Mouse (Mus musculus) layer of hippocampus, adult 18-20 months (tissue): Measurements from ENCODE around the gene Map10. TPM values are rescaled to one million over a fixed set of nuclear protein-coding genes. Genes with fewer than 3 reads are reported as not detected.

Experiments
- DNase-seq, 2 experiments: peaks; one replicate each; pipeline ENCODE4 v3.0.0; 2022; ENCODE audit warnings: low spot score in 2 of 2
- total RNA-seq, 2 experiments: library from RNA; stranded (reverse); gene quantifications; 2 replicates each; pipeline ENCODE4 v1.2.3; 2021

The Map10 gene
- total RNA-seq, 2 experiments from 2014 or later = 4.9 to 5.6 TPM

GRCm38 (mm10) chr8:125670420-125670819 lies 802 bp downstream of the Map10 start:
- DNase-seq = no peak

- DNase-seq = no peak
These were observed 1.3 kb downstream of the Map10 start for GRCm38 (mm10) chr8:125670906-125671305.

DNA sequence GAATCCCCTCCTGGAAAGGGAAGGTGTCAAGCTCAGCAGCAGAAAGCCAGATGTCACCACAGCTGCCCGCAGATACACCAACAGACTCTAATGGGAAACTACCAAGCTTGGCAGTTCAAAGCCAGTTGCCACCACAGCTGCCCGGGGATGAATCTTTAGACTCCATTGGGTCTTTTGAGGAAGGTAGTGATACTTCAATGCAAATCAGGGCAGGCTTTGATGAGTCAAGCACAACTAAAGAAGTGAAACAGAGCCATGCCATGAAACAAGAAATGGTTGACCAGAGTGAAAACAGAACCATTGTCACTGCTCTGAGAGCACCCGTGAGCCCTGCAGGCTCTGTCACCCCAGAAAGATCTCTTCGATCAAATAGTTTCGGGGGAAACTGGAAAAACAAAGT lies 1.8 kb downstream of the Map10 start:
- no peak for DNase-seq

GRCm38 (mm10) chr8:125675796-125676195 lies 6.2 kb downstream of the Map10 start:
- DNase-seq = no peak

DNA sequence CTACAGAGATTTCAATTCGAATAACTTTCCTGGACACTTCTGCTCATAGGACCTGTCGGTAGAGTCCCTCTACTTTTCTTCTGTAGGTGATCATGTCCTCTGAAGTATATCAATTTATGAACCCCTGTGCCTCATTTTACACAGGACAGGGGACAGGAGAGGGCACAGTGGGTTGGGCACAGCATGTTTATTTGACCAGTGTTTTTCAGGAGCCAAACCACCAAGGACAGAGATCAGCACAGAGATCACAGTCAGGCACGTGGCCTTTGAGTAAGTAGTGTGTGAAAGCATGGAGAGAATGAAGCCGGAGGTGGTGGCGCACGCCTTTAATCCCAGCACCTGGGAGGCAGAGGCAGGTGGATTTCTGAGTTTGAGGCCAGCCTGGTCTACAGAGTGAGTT lies 7.9 kb downstream of the Map10 start:
- DNase-seq = no peak

DNA sequence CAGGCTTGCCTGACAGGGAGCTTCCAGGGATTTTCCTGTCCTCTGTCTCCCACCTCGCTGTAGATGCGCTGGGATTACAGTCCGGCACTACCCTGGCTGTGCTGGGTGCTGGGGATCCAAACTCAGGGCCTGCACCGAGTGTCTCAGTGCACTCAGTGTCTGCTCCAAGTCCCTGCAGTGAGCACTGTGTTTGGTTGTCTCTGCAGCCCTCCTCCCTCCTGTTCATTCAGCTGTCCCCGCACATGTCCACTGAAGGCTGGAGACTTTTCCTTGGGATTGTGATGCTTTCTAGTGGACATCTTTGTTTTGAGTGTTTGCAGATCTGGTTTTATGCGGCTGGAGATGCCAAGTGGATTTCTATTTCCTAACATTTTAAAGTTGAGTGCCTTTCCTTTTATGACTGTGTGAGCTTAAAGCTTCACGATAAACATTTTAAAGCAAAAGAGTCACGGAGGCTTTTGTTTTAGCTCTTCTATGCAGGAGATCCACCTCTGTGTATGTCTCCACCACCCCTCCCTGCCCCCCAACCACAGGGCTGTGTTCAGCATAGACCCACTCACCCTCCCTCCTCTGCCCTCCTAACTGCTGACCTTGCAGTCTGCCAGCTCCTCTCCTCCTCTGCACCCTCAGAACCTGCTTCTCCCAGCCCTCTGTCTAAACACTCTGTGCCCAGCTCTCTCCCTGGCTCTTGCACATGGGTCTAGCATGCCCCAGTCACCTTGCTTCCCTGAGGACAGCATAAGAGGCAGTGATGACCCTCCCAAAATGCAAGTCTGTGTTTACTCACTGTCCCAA lies 9.4 kb downstream of the Map10 start:
- DNase-seq = no peak

- no peak for DNase-seq
These were observed 11.3 kb downstream of the Map10 start for GRCm38 (mm10) chr8:125680851-125681408.

- DNase-seq = no peak
These were observed 15.7 kb downstream of the Map10 start for GRCm38 (mm10) chr8:125685216-125685760.

GRCm38 (mm10) chr8:125686221-125686865 lies 16.7 kb downstream of the Map10 start:
- no peak for DNase-seq

DNA sequence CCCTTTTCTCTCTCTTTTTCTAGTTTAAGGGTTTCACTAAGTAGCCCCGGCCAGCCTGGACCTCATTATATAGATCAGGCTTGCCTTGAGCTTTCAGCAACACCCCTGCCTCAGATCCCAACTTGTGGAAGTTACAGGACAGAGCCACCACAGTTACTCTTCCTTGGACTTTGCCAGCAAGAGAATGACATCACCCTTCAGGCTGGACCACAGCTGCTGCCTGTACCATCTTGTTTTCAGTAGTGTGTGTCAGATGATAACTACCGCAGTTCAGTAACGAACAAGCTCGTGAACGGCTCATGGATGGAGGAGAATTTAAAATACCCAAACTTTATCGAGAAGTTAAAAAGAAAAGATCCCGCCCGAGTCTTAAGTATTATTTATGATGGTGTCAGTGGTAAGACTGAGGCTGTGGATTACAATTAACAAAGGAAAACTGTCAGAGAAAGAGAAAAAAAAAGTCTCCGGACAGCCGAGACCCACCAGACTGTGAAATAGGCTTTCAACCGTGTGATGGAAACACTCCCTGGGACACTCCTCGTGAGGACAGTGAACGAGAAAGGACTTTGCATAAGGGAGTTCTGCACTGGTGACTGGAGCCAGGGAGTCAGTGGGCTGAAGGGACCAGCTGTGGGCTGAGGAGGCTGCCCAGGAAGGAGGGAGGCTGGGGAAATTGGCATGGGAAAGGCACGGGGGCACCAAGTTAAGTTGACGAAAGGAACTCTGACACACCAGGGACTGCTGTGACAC lies 20.7 kb downstream of the Map10 start:
- DNase-seq = no peak

DNA sequence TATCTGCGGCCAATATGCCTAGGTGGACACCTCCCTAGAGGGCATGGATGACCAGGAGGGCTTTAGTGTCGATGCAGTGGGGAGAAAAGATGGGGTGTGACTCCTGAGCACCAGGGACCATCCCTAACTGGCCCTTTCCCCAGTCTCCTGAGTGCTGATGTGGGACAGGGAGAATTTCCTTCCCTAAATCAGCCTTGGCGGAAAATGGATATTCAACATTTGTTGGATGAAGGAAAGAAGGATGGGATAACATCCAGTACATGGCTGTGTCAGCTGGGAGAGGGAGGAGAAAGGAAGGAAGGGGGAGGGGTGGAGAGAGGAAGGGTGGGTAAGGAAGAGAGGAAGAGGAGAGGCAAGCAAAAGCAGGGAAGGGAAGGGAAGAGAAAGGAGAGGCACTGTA lies 21.3 kb downstream of the Map10 start:
- DNase-seq = no peak

- DNase-seq = no peak
These were observed 22.8 kb downstream of the Map10 start for GRCm38 (mm10) chr8:125692447-125692846.

GRCm38 (mm10) chr8:125693197-125693596 lies 23.6 kb downstream of the Map10 start:
- no peak for DNase-seq

- DNase-seq = no peak
These were observed 26.3 kb downstream of the Map10 start for GRCm38 (mm10) chr8:125695951-125696350.

DNA sequence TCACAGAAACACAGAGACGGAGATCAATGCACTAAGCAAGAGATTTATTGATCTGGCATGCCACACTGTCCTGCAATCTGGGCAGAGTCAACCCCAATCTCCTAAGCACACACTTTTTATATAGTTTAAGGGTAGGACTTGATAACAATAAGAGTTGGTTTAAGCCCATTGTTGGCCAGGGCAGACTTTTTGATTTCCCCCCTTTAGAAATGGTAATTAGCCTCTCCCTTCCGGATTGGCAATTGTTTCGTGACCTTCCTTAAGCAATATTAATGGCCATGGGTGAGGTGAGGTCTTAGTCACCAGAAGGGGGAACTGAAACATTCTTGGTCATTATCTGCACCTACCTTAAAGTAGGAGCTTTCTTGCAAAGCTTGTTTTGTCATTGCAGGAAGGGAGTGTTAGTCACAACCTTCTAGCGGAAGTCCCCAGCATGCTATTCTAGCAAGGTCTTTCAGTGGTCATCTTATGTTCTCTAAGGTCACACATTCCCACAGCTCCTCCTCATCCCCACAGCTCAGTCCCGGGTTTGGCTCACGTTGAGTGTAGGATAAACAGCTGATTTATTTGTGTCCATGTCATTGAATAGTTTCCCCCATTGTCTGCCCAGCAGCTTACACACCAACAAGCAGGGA lies 29.9 kb downstream of the Map10 start:
- no peak for DNase-seq

GRCm38 (mm10) chr8:125700407-125700806 lies 30.8 kb downstream of the Map10 start:
- DNase-seq = no peak

- no peak for DNase-seq
These were observed 33.4 kb downstream of the Map10 start for GRCm38 (mm10) chr8:125702868-125703473.

GRCm38 (mm10) chr8:125704434-125704833 lies 34.8 kb downstream of the Map10 start:
- DNase-seq = no peak

GRCm38 (mm10) chr8:125705816-125706215 lies 36.2 kb downstream of the Map10 start:
- DNase-seq = no peak

DNA sequence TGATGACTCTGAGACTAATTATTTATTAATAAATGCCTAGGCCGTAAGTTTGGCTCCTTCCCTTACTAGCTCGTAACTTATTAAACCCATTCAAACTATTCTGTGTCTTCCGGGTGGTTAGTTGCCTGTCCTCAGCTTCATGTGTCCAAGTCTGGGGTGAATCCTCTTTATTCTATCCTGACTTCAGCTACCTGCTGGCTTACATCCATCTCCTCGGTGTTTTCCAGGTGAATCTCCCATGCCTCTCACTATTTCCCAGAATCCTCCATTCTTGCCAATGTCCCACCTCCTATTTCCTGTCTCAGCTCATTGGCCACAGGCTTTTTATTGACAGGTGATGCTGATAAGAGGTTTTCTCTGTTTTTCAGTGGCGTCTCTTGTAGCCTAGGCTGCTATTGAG lies 39.6 kb downstream of the Map10 start:
- no peak for DNase-seq

DNA sequence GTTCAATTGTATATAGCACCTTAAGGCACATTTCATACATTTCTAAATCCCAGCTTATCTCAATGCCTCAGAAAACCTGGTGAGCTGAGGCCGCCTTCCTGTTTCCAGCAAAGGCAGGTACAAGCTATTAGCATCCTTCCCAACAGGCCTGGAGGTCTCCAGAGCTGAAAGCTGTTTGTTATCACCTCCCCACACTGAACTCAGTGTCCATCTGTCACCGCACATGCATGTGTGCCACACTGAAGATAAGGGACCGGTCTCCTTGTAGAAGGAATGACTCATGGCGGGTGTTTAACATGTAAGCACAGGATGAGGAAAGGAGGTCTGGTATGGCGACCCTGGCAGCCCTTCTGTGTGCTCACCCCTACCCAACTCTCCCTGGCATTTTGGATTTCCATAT lies 41.9 kb downstream of the Map10 start:
- no peak for DNase-seq
